Mouse (Mus musculus) activated CD4-positive, CD25-positive, alpha-beta regulatory T cell, adult 9 weeks (primary cell): ENCODE measurements around the gene Lrrc47. TPM values are rescaled to one million over a fixed set of nuclear protein-coding genes. Genes with fewer than 3 reads are reported as not detected.

Source experiments
- polyA plus RNA-seq: library from polyadenylated mRNA; unstranded; fragments of 100-300 nt; shearing (Covaris generic); gene quantifications from one replicate; pipeline ENCODE4 v1.2.1, GENCODE M21; 2017

Gene Lrrc47
- 2.4 TPM for polyA plus RNA-seq

DNA sequence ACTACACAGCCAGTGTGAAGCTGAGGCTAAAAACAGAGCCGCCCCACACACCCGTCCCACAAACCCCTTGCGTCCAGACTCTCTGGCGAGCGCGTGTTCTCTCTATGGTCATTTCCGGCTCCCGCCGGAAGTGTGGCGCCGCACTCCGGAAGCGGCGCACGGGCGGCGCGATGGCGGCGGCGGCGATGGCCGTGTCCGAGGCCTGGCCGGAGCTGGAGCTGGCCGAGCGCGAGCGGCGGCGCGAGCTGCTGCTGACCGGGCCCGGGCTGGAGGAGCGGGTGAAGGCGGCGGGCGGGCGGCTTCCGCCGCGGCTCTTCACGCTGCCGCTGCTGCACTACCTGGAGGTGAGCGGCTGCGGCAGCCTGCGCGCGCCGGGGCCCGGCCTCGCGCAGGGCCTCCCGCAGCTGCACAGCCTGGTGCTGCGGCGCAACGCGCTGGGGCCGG, at the start of gene Lrrc47:
Gene Lrrc47 (plus strand): TSS at position 86 of the 444 bp plus-strand sequence.

DNA sequence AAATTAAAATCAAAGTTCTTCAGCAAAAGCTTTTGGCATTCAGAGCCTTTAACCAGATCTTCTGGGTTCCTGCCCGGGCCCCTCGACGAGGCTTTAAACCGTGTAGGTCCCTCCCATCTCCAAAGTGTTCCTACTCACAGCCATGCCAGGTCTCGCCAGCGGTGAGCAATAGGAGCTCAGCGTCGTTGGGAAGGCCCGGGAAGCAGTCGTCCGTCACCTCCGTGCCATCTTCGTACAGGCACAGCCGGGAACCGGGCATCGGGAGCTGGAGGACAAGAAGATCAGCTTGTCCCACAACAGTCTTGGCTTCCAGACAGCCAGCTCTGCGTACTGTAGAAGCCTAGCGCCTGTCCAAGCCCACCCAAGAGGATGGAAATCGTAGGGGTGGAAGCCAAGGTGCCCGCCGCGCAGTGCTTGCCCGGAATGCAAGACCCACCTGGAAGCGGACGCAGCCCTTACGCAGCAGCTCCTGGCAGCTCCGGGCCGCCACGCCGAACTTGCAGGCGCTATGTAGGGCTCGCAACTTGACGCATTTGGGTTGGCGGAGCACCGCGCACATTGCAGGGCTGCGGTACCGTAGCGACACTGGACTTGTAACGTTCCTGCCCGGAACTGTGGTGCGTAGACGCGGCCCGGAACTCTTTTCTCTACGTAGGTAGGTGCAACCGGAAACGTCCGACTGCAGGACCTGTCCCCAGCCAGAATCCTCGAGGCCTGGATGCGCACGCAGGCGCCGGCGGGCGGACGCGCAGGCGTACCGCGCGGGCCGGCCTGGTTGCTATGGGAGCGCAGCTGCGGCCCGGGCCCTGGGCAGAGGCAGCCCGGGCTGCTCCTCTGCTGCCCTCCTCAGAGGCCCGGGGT, 36.9 kb upstream of the Lrrc47 start, which contains the start of the genes Dffb and Cep104:
Gene Dffb (minus strand): TSS at position 696 of the 861 bp plus-strand sequence.
Gene Cep104 (plus strand): TSS at position 764 of the 861 bp plus-strand sequence.

DNA sequence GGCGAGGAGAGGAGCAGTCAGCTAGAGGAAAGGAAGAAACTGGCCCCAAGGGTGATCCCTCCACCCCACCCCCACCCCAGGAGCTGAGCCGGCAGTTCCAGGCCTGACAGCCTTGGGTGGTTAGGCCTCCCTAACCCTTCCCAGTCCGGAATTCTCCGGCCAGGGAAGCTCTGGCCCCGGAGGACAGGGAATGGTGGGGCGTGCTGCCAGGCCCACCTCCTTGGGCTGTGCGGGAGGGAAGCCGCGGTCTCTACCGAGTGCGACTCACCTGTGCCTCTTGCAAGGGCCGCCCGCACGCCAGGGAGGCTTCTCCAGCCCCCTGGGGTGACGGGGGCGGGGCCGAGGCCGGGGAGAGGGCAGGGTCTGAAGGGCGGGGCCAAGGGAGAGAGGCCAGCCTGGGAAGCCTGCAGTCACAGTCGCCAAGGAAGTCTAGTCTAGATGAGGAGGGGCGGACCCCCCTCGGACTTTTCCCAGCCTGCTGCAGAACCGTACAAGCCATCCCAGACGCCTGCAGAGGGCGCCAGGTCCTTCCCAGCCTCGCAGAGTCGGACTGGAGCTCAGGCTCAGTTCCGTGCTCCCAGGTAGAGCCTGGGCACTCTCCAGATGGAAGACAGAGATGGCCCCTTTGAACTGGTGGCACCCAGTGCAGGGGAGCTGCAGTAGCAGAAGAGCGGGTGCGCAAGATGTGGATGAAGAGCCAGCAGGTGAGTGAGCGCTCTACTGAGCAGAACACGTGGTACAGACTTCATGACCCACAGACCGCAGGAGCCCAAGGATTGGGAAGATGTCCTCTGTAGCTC, 14.3 kb downstream of the Lrrc47 start, which contains the start of gene Smim1:
Gene Smim1 (minus strand): TSS at position 590 of the 800 bp plus-strand sequence.

DNA sequence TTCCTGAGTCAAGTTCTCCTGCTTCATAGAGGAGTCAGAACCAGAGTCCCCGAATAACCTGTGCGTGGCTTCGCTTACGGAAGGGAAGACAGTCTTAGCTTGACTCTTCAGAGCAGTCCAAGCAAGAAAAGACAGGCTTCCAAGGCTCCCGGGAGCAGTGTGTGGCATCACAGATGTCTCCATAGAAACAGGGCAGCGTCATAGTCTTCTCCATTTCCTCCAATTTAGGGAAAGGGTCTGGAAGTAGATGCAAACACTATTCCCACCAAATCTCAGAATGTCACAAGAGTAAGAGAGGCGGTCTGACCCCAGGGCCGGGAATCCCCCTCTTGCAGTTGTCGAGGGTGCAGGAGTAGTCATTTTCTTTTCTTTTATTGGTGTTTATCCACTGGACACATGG, 31.0 kb downstream of the Lrrc47 start, which contains the start of gene Ccdc27:
Gene Ccdc27 (minus strand): TSS at position 101 of the 400 bp plus-strand sequence.

Other genes starting within 250 kb of the Lrrc47 start
- 81.8 TPM for gene A430005L14Rik, start 54.5 kb upstream of the Lrrc47 start, polyA plus RNA-seq
- 23.5 TPM for gene Dffb, start 36.6 kb upstream of the Lrrc47 start, polyA plus RNA-seq
- gene Cep104, start 36.5 kb upstream of the Lrrc47 start, polyA plus RNA-seq, result 8.5 TPM
- 1.5 TPM for gene Smim1, start 14.5 kb downstream of the Lrrc47 start, polyA plus RNA-seq
- gene Ccdc27, start 30.9 kb downstream of the Lrrc47 start, polyA plus RNA-seq, result not detected
- gene Trp73, start 128.5 kb downstream of the Lrrc47 start, polyA plus RNA-seq, result 0.20 TPM
- 39.8 TPM for gene Wrap73, start 130.6 kb downstream of the Lrrc47 start, polyA plus RNA-seq
- 22.9 TPM for gene Tprgl, start 148.9 kb downstream of the Lrrc47 start, polyA plus RNA-seq
- not detected for gene Megf6, start 159.0 kb downstream of the Lrrc47 start, polyA plus RNA-seq